Mouse (Mus musculus) testis, adult 2 months (tissue): Measurements from ENCODE around the gene Car5a.

Experiments
- CTCF ChIP-seq: fragments of 200-500 bp; IDR thresholded peaks from 2 replicates; pipeline ENCODE4 v1.5.1; 2012; ENCODE audit warnings: low read depth, mild to moderate bottlenecking, inconsistent platforms, low read length, moderate library complexity; ENCODE audit not compliant: control insufficient read depth, insufficient read depth, insufficient replicate concordance
- POLR2A ChIP-seq: fragments of 200-500 bp; IDR thresholded peaks from 2 replicates; pipeline ENCODE4 v1.6.1; 2012; ENCODE audit warnings: low read depth, mild to moderate bottlenecking, inconsistent platforms, low read length, moderate library complexity; ENCODE audit not compliant: control insufficient read depth

GRCm38 (mm10) chr8:121874031-121874430 lies 70.7 kb downstream of the Car5a start:
- no peak for TF ChIP-seq POLR2A
- peak; percentile 38; the same call in 1 of the 2 replicates for TF ChIP-seq CTCF
